Mouse (Mus musculus) brain, embryonic 18.5 days (tissue): Measurements from ENCODE around the gene Ak2.
A peak's percentile ranks its signal among the peaks of the same experiment; 100 is the strongest.

Experiments used
- DNase-seq: peaks from one replicate; pipeline ENCODE4 v3.0.0-alpha.2; 2012; ENCODE audit warnings: low read depth, low spot score

Ak2 gene

GRCm38 (mm10) chr4:128991500-128992008 lies at the start of gene Ak2:
TSS of gene Ak2 (plus strand) at chr4:128991958.
- DNase-seq, result no peak

DNA sequence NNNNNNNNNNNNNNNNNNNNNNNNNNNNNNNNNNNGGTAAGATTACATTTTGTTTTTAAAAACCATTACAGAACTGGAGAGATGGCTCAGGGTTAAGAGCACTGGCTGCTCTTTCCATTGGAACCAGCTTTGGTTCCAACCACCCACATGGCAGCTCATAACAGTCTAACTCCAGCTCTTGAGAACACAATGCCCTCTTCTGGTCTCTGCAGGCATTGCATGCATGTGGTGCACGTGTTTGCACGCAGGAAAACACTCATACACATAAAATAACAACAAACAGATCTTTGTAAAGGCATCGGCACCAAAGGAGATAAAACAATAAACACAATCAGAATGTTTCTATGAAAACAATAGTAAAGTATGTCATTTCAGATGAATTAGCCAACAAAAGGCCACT lies 49.4 kb upstream of the Ak2 start:
- DNase-seq, result no peak

DNA sequence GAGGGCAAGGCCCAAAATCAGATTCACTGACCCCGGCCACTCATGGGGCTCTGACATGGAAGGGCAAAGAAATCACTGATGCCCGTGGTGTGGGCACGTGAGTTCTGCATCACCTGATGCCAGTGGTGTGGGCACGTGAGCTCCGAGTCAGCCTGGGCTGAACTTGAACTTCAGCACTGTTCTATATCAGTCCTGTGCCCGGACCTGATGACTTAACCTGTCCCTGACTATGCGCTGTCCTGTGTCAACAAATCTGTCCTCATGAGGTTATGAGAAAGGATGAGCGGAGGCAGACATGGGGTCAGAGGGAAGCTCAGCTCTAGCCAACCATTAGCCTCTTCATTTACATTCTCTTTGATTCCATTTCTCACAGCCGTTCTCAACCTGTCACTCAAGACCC lies 45.0 kb upstream of the Ak2 start:
- no peak for DNase-seq

DNA sequence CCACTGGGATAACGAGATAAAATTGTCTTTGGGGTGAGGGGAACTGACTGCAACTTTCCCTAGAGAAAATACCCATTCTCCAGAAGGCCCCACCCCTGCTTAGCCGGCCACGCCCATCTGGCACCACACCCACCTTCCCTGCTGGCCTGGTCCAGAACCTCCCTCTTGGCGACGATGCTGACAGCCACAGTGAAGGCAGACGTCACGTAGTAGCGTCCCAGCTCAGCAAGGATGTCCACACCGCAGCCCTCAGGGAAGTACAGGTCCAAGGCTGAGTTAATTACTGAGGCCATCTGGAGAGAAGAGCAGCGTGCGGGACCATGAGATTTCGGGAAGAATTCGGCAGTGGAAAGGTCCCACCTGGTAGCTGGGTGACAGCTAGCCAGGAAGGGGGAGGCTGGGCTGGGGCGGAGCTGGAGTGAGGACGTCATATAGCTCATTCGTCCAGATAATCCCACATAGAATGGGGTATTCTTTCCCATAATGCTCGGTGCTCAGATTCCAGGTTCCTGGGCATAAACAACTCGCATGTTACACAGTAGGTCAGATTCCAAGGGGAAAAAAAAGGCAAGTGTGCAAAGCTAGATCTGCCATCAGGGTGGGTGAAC lies 44.3 kb upstream of the Ak2 start:
- DNase-seq, result no peak

DNA sequence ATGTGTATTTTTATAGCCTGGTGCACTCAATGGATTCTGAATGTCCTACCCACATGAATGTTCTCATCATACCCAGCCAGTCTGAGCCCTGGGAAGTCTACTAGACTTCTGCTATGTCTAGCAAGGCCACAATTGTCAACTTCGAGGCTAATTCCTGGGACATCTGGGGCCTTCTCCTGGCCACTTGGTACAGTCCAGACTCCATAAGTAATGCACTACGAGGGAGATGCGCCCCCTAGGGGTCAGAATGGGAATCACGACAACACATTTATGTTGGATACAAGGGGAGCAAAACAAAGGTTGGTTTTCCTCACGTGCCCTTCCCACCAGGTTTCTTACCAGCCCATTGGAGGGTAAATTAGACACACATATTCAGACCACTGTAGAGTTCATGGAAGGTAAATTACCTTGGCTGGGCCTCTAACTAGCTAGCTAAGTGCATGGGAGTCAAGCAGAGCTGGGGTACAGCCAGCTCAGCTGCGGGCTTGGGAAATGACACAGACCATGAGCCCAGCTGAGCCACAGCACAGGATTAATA lies 43.6 kb upstream of the Ak2 start:
- no peak for DNase-seq

- no peak for DNase-seq
Observed at GRCm38 (mm10) chr4:128949470-128950005, 42.2 kb upstream of the Ak2 start.

DNA sequence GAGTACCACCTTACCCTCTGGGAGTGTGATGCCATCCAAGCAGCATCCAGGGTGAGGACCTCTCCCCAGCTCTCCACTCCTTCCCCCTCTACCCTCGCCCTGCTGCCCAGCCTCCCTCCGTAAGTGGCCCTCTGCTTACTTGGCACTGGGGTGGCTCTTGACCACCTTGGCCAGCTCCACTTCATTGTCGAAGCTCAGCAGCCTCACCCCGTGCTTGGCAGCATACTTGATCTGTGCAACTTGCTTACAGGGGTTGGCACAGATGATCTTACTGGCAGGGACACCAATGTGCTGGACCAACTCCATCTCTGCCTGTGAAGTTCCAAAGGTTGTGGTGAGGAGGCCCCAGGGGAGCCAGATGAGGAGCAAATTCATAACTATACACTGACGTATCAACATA lies 41.3 kb upstream of the Ak2 start:
- no peak for DNase-seq

DNA sequence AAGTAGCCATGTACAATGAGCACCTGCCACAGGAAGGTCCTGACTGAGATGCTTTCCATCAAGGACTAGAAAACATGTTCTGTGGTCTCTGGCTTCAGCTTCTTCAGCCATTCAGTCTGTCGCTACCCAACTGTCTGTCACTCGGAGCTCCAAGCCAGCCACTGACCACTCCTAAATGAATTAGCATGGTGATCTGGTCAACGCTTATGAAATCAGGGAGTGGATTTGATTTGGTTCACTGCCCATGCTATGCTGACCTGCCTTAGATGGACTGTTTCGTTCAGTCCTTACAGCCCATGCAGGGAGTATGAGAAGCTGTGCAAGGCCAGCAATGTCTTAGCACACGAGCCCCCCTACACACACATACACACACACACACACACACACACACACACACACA lies 37.9 kb upstream of the Ak2 start:
- no peak for DNase-seq

GRCm38 (mm10) chr4:128957155-128957911 lies 34.4 kb upstream of the Ak2 start:
- no peak for DNase-seq

- no peak for DNase-seq
Observed at GRCm38 (mm10) chr4:128958156-128958555, 33.6 kb upstream of the Ak2 start.

- DNase-seq, result no peak
Observed at GRCm38 (mm10) chr4:128958849-128959248, 32.9 kb upstream of the Ak2 start.

DNA sequence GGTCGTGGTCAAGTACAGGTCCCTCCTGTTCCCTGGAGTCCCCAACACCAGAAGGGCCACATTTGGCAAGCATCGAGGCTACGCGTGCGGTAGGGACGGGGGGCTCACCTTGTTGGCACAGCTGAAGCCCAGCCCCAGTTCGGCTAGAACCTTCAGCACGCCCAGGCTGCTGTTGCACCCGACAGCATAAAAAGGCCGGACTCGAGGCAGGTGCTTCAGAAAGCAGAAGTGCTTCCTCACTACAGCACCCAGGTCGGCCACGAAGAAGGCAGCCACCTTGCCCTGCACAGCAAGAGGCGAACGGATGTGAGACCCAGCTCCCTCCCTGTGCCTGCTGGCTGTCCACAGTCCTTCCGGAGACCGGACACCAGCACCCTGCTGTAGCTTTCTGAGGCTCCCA lies 32.1 kb upstream of the Ak2 start:
- DNase-seq, result no peak

DNA sequence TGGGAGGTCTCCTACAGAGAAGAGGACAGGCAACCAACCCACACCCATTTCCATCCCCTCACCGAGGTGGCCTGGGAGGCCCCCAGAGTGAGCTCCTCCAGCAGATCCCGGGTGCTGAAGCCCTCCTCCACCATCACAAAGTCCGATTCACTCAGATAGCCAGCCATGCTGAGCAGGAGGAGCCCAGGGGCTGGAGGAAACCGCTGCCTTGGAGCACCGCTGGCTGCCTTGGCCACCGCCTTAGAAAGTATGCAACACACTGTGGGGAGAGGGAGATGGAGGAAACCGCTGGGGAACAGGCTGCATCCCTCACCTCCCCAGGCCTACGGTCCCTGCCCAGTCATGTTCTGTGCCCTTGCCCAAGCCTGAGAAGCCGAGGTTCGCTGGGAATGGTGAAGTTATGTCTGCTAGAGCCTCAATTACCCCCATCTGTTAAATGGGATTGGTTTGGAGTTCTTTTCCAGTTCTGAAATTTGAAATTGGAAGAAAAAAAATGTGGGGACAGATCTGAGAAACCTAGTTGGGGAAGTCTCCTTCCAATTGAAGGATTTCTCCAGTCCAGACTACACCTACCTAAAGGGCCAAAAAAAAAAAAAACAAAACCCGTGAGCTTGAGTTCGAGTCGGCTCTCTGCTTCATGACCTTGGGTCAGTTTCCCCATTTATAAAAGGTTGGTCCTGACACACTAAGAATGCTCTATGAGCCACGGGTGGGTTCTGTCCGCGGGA lies 30.3 kb upstream of the Ak2 start:
- DNase-seq, result no peak

GRCm38 (mm10) chr4:128962029-128962925 lies 29.5 kb upstream of the Ak2 start, which contains the start of gene Azin2:
TSS of gene Azin2 (minus strand) at chr4:128962442.
- DNase-seq, result peak; percentile 78

- no peak for DNase-seq
Observed at GRCm38 (mm10) chr4:128962926-128963290, 28.9 kb upstream of the Ak2 start.

DNA sequence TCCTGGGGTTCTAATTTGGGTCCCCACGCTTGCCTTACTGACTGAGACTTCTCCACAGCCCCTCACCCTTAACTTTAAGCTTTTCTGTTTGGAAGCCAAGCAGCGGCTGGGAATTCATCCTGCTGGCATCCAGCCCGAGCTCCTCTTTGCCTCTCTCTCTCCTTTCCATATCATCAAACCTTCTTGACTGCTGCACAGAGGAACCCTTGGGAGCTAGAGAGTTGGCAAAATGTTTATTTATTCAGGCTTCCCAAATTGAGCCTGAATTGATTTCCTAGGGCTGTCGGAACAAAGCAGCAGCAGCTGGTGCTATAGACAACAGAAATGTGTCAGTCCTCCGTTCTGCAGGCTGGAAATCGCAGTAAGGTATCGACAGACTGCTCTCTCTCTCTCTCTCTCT lies 25.0 kb upstream of the Ak2 start:
- DNase-seq, result no peak

DNA sequence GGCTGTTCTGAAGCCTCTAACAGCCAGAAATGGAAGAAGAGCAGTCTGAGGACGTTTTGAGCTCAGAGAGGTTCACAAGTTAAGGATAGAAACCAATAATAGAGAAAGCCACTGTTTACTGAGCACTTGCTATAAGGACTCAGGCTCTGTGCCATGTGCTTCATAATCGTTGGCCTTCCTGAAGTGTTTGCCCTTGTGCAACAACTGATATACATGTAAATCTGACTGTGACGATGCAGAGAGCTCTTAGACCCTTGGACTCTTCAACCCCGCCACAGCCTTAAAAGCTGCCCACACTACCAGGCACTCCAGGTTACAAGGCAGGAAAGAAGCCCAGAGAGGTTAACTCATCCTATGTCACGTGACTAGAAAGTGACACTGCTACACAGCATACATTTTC lies 22.7 kb upstream of the Ak2 start:
- no peak for DNase-seq

- no peak for DNase-seq
Observed at GRCm38 (mm10) chr4:128969607-128970416, 21.9 kb upstream of the Ak2 start.

DNA sequence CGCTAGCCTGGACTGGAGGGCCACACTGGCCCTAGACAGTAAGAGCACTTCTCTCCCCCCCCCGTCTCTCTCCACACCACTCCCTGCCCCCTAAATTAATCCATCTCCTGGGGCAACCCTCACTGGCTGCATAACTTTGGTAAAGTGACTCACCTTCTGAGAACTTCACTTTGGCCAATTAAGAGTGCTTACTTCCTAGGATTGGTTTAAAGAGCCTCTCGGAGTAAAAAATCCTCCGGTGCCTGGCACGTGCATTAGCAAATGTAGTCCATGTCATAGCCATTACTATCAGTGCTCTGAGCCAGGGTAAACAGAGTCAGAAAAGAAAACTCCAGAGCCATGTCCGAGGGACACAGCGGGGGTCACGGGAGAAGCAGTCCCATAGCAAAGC lies 21.3 kb upstream of the Ak2 start:
- no peak for DNase-seq

GRCm38 (mm10) chr4:128971065-128971694 lies 20.6 kb upstream of the Ak2 start:
- DNase-seq, result no peak
